In genomic region chr5:129538826-129539225, GRCm38 (mm10) we compare ENCODE assay signal across 12 mouse cellular contexts. TPM values are rescaled to one million over a fixed set of nuclear protein-coding genes. Genes with fewer than 3 reads are reported as not detected.
"Had no signal": no experiment of that assay in that cellular context is flagged by ENCODE, and none has a peak within 500 bp of the region (broad histone marks: within the 10 kb centered on the region; RNA-seq: fewer than 3 reads in every experiment).

No protein-coding gene starts in this region.

- DNase-seq: kidney, adult 18-20 months; kidney, adult 9 months; kidney, postnatal 10 days; kidney, postnatal 36 days; liver; liver, embryonic 13.5 days; lung, adult 2 months; lung, postnatal 14 days; lung, postnatal 4 days; midbrain, embryonic 14.5 days; thymus, postnatal 25 days had no signal

RNA-seq across cellular contexts. Expression of gene Mmp17, which starts 45.1 kb away (rescaled TPM):
- total RNA-seq: megakaryocyte-erythroid progenitor cell, adult 5-6 weeks had no signal
